Mouse (Mus musculus) G1E (cell line): ENCODE results near the gene Nfs1.

Experiments
- CTCF ChIP-seq: IDR thresholded peaks from 2 replicates; pipeline ENCODE4 v1.5.1; 2012; ENCODE audit warnings: low read depth, low read length, inconsistent platforms, mixed read lengths
- GATA1 ChIP-seq: IDR thresholded peaks from 2 replicates; pipeline ENCODE4 v1.6.1; 2012; ENCODE audit warnings: borderline replicate concordance, low read length, inconsistent platforms, mixed read lengths
- GATA2 ChIP-seq: IDR thresholded peaks from 2 replicates; pipeline ENCODE4 v1.6.1; 2012; ENCODE audit warnings: low read depth, low read length, inconsistent platforms, borderline replicate concordance
- TAL1 ChIP-seq: conservative IDR thresholded peaks from 2 replicates; pipeline ENCODE4 v1.6.1; 2012; ENCODE audit warnings: low read depth, low read length, inconsistent platforms, mixed read lengths

DNA sequence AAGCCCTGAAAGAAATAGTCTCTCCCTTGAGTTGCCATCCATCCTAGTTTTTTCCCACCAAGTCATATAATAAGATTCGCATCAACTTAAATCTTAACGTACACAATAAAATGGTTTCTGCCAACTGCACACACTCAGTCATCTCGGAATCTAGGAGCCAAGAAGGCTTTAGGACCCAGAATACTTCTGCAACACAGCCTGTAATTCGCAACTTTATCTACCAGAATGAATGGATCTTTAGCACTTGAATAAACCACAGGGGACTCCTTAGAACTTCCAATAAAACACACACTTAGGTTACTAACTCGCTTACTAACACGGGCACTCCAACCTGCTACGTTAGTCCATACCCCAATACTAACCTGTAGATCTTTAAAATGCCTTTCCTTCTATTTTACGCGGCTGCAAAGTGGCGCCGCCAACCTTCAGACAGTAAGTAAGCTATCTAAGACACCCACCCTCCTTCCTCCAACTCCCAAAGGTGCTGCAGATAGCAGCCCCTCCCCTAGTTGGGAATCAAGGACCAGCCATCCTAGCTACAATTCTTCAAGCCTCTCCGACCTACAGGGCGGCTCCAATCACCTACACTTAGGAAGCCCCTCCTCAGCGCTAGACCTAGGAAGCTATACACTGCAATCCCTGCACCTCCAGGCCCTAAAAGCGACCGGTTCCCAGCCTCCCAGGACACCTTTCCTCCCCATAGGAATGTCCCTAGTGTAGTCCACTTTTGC lies 33.2 kb downstream of the Nfs1 start:
- TF ChIP-seq CTCF (no peak), GATA2 (no peak), TAL1 (no peak), GATA1 (no peak)
